ENCODE assay signal across 23 mouse cellular contexts in the genomic region with DNA sequence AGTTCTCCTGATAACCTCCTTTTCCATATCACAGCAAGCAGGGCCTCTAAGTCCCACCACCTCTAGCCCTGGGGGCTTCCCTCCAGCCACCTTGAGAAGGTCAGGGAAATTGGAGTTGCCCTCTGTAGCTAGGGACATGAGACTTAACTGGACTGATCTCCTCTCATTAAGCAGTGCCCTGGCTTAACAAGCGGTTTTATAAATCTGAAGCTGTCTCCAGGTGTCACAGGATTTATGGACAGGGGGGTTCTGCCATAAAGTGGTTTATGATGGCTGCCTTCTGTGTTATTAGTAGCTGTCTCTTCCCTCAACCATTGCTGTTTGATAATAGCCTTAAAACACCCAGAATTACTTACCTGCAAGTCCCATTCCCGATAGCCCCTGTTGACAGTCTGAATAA.
DNase-seq lines count a peak whose midpoint lies in the region.
"Had no signal": no experiment of that assay in that cellular context is flagged by ENCODE, and none has a peak within 500 bp of the region (broad histone marks: within the 10 kb centered on the region; RNA-seq: fewer than 3 reads in every experiment).

No protein-coding gene starts in this region.

- H3K27ac ChIP-seq in heart, embryonic 10.5 days, result 0 out of 2 replicates have a peak overlapping the region, but pooled peaks have one; percentile 22
- H3K27ac ChIP-seq in limb, embryonic 10.5 days, result peak overlapping the region; percentile 81
- H3K27ac ChIP-seq: forebrain, embryonic 10.5 days; forebrain, embryonic 13.5 days; heart, adult 2 months; heart, embryonic 15.5 days; hindbrain, embryonic 14.5 days; hindbrain, postnatal 0 days had no signal

- H3K36me3 ChIP-seq in heart, embryonic 10.5 days, result no peaks in the 10 kb centered on the region
- no peaks in the 10 kb centered on the region for H3K36me3 ChIP-seq in limb, embryonic 10.5 days
- H3K36me3 ChIP-seq: forebrain, embryonic 10.5 days; heart, embryonic 12.5 days; heart, embryonic 15.5 days had no signal

- H3K4me1 ChIP-seq in heart, embryonic 10.5 days, result peaks cover 37% of the 10 kb centered on the region
- H3K4me1 ChIP-seq in limb, embryonic 10.5 days, result peaks cover 42% of the 10 kb centered on the region
- H3K4me1 ChIP-seq: heart, embryonic 15.5 days had no signal

- 61% methylated on average over 2 of the region's 2 CpGs for WGBS in heart, embryonic 10.5 days
- 16% methylated on average over 2 of the region's 2 CpGs for WGBS in limb, embryonic 10.5 days

- peak; percentile 44 for DNase-seq in embryo, embryonic 10.5 days (ENCODE audit: low spot score)
- no peak for DNase-seq in embryo, embryonic 11 days
- DNase-seq in heart, embryonic 10.5 days (ENCODE audit: low spot score), result no peak
- DNase-seq in heart, postnatal 4 days, result no peak
- DNase-seq in limb, embryonic 10.5 days (ENCODE audit: low spot score), result peak; percentile 67
- DNase-seq in thymus, postnatal 14 days, result no peak
- DNase-seq in layer of hippocampus, postnatal 10 days (ENCODE audit: low spot score in 2 of 2), result no peak
- DNase-seq: adrenal gland, adult 8-10 months; adrenal gland, postnatal 25 days; cerebellum, adult 11-12 months; cerebellum, adult 8-10 months; cerebellum, postnatal 10 days; cerebellum, postnatal 36 days; gastrocnemius, postnatal 25 days; heart, adult 2 months; heart, postnatal 10 days; heart, postnatal 36 days had no signal

- no peak overlapping the region for H3K4me3 ChIP-seq in heart, embryonic 10.5 days
- no peak overlapping the region for H3K4me3 ChIP-seq in limb, embryonic 10.5 days
- H3K4me3 ChIP-seq: forebrain, embryonic 10.5 days; forebrain, embryonic 13.5 days; heart, adult 2 months; heart, embryonic 12.5 days; heart, embryonic 15.5 days had no signal

- H3K9me3 ChIP-seq in heart, embryonic 10.5 days, result no peaks in the 10 kb centered on the region
- no peaks in the 10 kb centered on the region for H3K9me3 ChIP-seq in limb, embryonic 10.5 days (replicated peaks)
- H3K9me3 ChIP-seq: forebrain, embryonic 10.5 days; forebrain, embryonic 13.5 days; heart, embryonic 12.5 days; heart, embryonic 15.5 days had no signal

- H3K27me3 ChIP-seq in heart, embryonic 10.5 days (ENCODE audit: insufficient read depth, poor library complexity, severe bottlenecking), result peaks cover 5% of the 10 kb centered on the region
- H3K27me3 ChIP-seq in limb, embryonic 10.5 days (ENCODE audit: low read depth, poor library complexity, severe bottlenecking), result peaks cover 61% of the 10 kb centered on the region
- H3K27me3 ChIP-seq: heart, embryonic 12.5 days; heart, embryonic 15.5 days had no signal

Comparison
In these comparisons a context has a peak if more than half of its experiments do, and no peak if none do; other contexts are left out.
1. DNase-seq: peak in embryo, embryonic 10.5 days (single experiment) and limb, embryonic 10.5 days (single experiment); none in embryo, embryonic 11 days (single experiment), heart, embryonic 10.5 days (single experiment), heart, postnatal 4 days (single experiment), thymus, postnatal 14 days (single experiment) and layer of hippocampus, postnatal 10 days (0 of 2).